Mouse (Mus musculus) cortical plate, adult 2 months (tissue): ENCODE results near the gene March6.

Experiments used
- CTCF ChIP-seq: fragments of 200-500 bp; IDR thresholded peaks from 2 replicates; pipeline ENCODE4 v1.5.1; 2011; ENCODE audit warnings: mild to moderate bottlenecking, control low read depth, low read length; ENCODE audit not compliant: insufficient read depth; ENCODE audit errors: extremely low read depth
- POLR2A ChIP-seq: fragments of 200-500 bp; IDR thresholded peaks from 2 replicates; pipeline ENCODE4 v1.6.1; 2011; ENCODE audit warnings: mild to moderate bottlenecking, low read length, control low read depth; ENCODE audit not compliant: insufficient read depth; ENCODE audit errors: extremely low read depth

DNA sequence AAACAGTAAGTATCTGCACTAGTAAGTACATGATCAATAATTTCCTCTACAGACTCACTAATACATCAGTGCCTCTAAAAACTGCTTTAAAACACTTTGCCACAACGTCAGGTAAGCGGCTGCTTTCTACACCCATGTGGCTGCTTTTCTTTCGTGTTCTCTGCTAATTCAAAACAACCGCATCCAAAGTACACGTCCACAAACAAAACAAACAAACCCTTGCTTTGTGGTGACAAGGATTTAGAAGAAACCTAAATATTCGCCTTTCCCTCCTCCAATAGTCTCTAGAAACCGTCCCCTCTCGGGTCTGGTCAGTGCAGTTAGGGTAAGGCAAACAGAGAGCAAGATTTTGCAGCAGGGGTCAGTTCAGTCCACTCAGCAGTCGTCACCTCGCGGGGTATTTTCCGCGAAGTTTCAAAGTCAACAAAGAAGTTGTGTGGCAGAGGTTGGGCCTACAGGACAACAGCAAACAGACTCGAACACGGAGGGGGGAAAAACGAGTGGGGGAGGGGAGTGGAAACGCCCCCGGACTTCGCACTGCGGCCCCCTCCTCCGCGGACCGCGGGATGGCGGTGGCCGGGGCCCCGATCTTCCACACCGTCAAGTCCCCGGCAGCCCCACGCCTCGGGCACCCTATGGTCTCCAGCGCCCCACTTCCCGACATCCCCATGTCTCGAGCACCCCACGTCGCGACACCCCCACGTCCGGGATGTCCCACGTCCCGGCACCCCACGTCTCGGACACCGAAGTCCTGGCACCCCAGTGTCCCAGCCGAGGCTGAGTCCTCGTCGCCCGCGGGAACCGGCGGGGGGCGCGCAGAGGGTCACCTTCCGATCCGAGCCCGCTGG lies 818 bp downstream of the March6 start:
- TF ChIP-seq CTCF (no peak), POLR2A (no peak)
